Mouse (Mus musculus) liver, embryonic 11.5 days (tissue): ENCODE measurements around the gene Thbs2. TPM values are rescaled to one million over a fixed set of nuclear protein-coding genes. Genes with fewer than 3 reads are reported as not detected.

Source experiments
- ATAC-seq: fragments of 200-750 bp; cut with Nextera tagmentation; replicated peaks from 2 replicates; pipeline ENCODE4 v1.8.0; 2017; ENCODE audit warnings: moderate number of reproducible peaks, mild to moderate bottlenecking, moderate TSS enrichment, moderate library complexity; ENCODE audit not compliant: low FRiP score
- DNase-seq: peaks from one replicate; pipeline ENCODE4 v3.0.0-alpha.2; 2017; ENCODE audit warnings: low spot score
- H3K27ac ChIP-seq: fragments of 300-500 bp; sonication (generic); 2 replicates; pipeline ENCODE4 v1.5.1; 2014; ENCODE audit warnings: mild to moderate bottlenecking, low read depth, low read length, control low read depth
- H3K27me3 ChIP-seq: fragments of 300-500 bp; sonication (generic); replicated peaks from 2 replicates; pipeline ENCODE4 v1.6.1; 2014; ENCODE audit warnings: low read length, mixed read lengths; ENCODE audit not compliant: control insufficient read depth, insufficient read depth
- H3K36me3 ChIP-seq: fragments of 300-500 bp; sonication (generic); 2 replicates; pipeline ENCODE4 v1.6.1; 2014; ENCODE audit warnings: mild to moderate bottlenecking, low read length, moderate library complexity, mixed read lengths; ENCODE audit not compliant: control insufficient read depth, insufficient read depth
- H3K4me1 ChIP-seq: fragments of 300-500 bp; sonication (generic); replicated peaks from 2 replicates; pipeline ENCODE4 v1.6.1; 2014; ENCODE audit warnings: low read length, mixed read lengths; ENCODE audit not compliant: control insufficient read depth, insufficient read depth
- H3K4me2 ChIP-seq: fragments of 300-500 bp; sonication (generic); 2 replicates; pipeline ENCODE4 v1.6.1; 2014; ENCODE audit warnings: mild to moderate bottlenecking, control low read depth, moderate library complexity
- H3K4me3 ChIP-seq: fragments of 300-500 bp; sonication (generic); 2 replicates; pipeline ENCODE4 v1.5.1; 2014; ENCODE audit warnings: low read depth, low read length, control low read depth
- H3K9ac ChIP-seq: fragments of 300-500 bp; sonication (generic); 2 replicates; pipeline ENCODE4 v1.6.1; 2014; ENCODE audit warnings: low read depth, low read length, control low read depth
- H3K9me3 ChIP-seq: fragments of 300-500 bp; sonication (generic); 2 replicates; pipeline ENCODE4 v1.6.1; 2016; ENCODE audit warnings: low read length, inconsistent platforms, mixed read lengths; ENCODE audit not compliant: control insufficient read depth
- WGBS: fragments of 180-500 bp; shearing (Covaris S2); extraction: QIAGEN DNeasy Blood & Tissue Kit; methylation state at CpG from one replicate; pipeline ENCODE4 v1.1.7; 2014; 5-methylcytosine and 5-hydroxymethylcytosine counted together
- polyA plus RNA-seq: library from polyadenylated mRNA; unstranded; fragments of >200 nt; fragmentation: Nextera tagmentation; extraction: Ambion mirVana; gene quantifications from 2 replicates; pipeline ENCODE4 v1.2.1, GENCODE M21; 2014

Thbs2 gene
- polyA plus RNA-seq, 1 experiment from 2014 or later: 1.0 TPM

DNA sequence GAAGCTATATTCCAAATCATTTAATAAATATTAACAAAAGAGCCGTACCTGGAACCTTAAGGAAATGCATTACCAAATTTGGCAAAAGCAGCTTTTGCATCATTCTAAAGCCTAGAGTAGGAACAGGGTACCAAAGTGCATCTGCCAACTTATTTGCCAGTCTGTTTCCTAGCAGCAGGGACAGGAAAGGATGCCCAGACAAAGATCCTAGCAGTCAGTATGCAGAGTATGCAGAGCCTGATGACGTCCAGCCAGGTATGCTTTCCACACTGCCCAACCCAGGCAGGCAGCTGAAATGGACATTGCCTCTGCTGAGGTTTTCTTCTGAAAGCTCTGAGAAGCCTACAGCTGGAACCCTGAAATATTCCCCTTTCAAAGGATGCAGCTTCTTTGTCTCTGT is 27.6 kb downstream of the Thbs2 start:
- Histone ChIP-seq H3K36me3 (no peaks in the 10 kb centered on the region), H3K9ac (no peak overlapping the region), H3K4me2 (no peak overlapping the region), H3K4me1 (no peaks in the 10 kb centered on the region), H3K27ac (no peak overlapping the region), H3K4me3 (no peak overlapping the region), H3K27me3 (no peaks in the 10 kb centered on the region; the same call in 1 of the 2 replicates), H3K9me3 (no peaks in the 10 kb centered on the region)
- 70% methylated on average over 2 of the region's 2 CpGs for WGBS
- ATAC-seq: no peak
- DNase-seq: no peak

DNA sequence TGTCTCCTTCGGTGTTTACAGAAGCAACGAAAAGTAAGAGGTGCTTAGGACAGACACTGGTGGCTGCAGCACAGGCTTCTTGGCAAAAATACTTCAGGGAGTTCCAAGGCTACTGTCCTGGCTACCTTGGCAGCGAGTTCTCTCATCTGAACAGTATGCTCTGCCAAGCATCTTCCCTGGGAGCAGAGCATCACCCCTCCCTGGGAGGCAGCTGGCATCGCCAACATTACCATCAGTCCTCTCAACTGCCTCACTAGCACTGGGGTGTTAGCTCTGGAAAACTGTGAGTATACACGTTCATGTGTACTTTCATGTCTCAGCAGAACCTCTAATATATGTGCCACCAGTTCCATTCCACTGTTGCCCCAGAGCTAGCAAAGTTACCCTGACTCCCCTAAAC is 30.7 kb downstream of the Thbs2 start:
- no peak for DNase-seq
- no peak overlapping the region for H3K27ac ChIP-seq
- no peak overlapping the region for H3K4me2 ChIP-seq
- no peaks in the 10 kb centered on the region for H3K4me1 ChIP-seq
- H3K9me3 ChIP-seq: no peaks in the 10 kb centered on the region
- no peaks in the 10 kb centered on the region for H3K36me3 ChIP-seq
- no peak for ATAC-seq
- no peak overlapping the region for H3K9ac ChIP-seq
- 79% methylated on average over 5 of the region's 5 CpGs for WGBS
- H3K27me3 ChIP-seq: no peaks in the 10 kb centered on the region
- no peak overlapping the region for H3K4me3 ChIP-seq

DNA sequence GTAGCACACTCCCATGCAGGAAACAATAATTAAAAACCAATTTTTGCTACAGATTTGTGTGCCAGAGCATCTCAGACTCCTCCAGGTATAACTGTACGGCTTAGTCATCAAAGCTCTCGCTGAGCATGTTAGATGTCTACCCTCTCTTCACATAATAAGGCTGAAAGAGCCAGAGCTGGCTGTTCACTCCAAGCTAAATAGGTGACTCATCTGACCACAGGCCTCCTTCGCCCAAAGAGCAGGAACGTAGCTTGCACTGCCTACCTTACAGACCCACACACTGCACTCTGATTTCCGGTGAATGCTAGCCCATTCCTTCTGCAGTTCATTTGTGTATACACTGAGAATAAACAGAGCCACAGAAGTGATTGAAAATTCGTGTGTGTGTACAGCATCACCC is 31.6 kb downstream of the Thbs2 start:
- no peak overlapping the region for H3K4me2 ChIP-seq
- no peak for ATAC-seq
- no peak overlapping the region for H3K4me3 ChIP-seq
- DNase-seq: no peak
- H3K9ac ChIP-seq: no peak overlapping the region
- H3K4me1 ChIP-seq: no peaks in the 10 kb centered on the region
- no peaks in the 10 kb centered on the region for H3K27me3 ChIP-seq
- H3K9me3 ChIP-seq: no peaks in the 10 kb centered on the region
- H3K36me3 ChIP-seq: no peaks in the 10 kb centered on the region
- 76% methylated on average over 6 of the region's 6 CpGs for WGBS
- no peak overlapping the region for H3K27ac ChIP-seq

DNA sequence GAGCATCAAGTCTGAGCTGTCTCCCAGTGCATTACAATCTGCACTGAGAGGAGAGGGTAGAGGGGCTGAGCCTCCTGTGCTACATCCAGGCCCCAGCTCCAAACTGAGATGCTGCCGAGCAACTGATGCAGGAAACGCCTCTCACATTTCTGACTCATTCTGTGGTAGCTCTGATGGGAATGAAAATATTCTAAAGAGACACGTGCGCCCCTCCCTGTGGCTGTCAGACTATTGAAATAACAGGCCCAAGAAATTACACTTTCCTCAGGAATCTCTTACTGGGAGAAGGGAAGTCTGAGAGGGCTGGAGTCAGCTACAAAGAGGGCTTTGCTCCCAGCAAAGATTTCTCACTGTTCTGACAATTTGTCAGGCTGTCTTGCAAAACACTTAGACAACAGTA is 34.3 kb downstream of the Thbs2 start:
- Histone ChIP-seq H3K9ac (no peak overlapping the region), H3K27ac (no peak overlapping the region), H3K27me3 (no peaks in the 10 kb centered on the region), H3K9me3 (no peaks in the 10 kb centered on the region), H3K4me1 (no peaks in the 10 kb centered on the region), H3K4me2 (no peak overlapping the region), H3K4me3 (no peak overlapping the region), H3K36me3 (no peaks in the 10 kb centered on the region)
- ATAC-seq (no peak), DNase-seq (no peak)
- 71% methylated on average over 4 of the region's 4 CpGs for WGBS

DNA sequence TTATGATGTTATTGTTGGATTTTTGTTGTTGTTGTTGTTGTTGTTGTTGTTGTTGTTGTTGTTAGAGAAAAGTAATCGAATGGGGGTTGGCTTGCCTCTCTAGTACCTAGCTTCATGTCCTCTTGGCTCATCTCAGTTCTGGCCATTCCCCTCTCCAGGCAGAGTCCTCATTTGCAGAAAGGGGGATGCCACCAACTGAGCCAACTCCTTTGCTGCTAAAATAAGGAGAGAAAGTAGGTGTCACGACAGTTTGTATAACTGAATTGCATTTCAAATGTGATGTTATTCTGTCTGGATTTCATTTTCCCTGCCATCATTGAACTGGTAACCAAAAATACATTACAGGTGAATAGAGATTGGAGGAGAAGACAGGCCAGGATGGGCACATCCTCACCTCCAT is 35.9 kb downstream of the Thbs2 start:
- 73% methylated on average over 2 of the region's 2 CpGs for WGBS
- H3K4me3 ChIP-seq: no peak overlapping the region
- ATAC-seq: no peak

DNA sequence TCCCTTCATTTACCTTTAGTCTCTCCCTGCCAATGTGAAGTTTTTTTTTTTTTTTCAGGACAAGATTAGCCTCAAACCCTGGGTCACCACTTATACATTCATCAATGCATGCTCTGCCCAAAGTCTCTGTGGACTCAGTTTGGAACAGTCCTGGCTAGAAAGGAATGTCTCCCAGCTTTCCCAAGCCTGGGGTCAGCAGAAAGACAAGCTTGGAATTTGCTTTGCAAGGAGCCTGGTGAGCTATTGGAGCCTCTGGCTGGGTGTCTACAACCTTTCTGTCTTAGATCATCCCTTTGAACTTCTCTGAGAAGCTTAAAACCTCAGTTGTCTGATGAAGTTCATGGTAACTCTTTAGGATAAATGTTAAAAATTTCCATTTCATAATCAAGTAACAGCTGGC is 36.9 kb downstream of the Thbs2 start:
- DNase-seq (no peak), ATAC-seq (no peak)
- H3K27me3 ChIP-seq: no peaks in the 10 kb centered on the region

More for the DNA sequence above, 35.9 kb downstream of the Thbs2 start:
- DNase-seq: no peak
- H3K4me2 ChIP-seq: no peak overlapping the region
- no peaks in the 10 kb centered on the region for H3K4me1 ChIP-seq
- H3K9ac ChIP-seq: no peak overlapping the region
- no peaks in the 10 kb centered on the region for H3K36me3 ChIP-seq
- H3K27me3 ChIP-seq: no peaks in the 10 kb centered on the region
- no peak overlapping the region for H3K27ac ChIP-seq
- H3K9me3 ChIP-seq: no peaks in the 10 kb centered on the region

DNA sequence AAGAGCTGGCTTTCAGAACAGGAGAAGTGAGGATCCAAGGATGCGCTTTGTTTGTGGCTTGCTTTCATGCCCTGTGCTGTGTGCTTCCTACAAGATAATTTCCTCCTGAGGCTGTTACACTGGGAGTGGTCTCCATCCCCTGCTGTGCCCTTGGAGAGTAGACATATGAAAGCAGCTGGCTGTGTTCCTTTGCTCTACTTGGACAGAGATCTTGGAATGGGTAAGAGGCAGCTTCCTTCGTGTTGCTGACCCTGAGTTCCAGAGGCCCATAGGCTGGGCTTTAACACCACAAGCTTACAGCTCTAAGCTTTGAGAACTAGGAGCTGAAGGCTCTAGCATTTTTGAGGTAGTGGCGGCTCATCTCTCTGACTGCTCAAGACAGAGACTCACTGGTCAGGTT is 39.1 kb downstream of the Thbs2 start:
- ATAC-seq (no peak), DNase-seq (no peak)
- H3K4me3 ChIP-seq: no peak overlapping the region

More for the DNA sequence above, 36.9 kb downstream of the Thbs2 start:
- Histone ChIP-seq H3K4me3 (no peak overlapping the region), H3K9ac (no peak overlapping the region), H3K4me1 (no peaks in the 10 kb centered on the region), H3K36me3 (no peaks in the 10 kb centered on the region), H3K4me2 (no peak overlapping the region), H3K27ac (no peak overlapping the region), H3K9me3 (no peaks in the 10 kb centered on the region)

DNA sequence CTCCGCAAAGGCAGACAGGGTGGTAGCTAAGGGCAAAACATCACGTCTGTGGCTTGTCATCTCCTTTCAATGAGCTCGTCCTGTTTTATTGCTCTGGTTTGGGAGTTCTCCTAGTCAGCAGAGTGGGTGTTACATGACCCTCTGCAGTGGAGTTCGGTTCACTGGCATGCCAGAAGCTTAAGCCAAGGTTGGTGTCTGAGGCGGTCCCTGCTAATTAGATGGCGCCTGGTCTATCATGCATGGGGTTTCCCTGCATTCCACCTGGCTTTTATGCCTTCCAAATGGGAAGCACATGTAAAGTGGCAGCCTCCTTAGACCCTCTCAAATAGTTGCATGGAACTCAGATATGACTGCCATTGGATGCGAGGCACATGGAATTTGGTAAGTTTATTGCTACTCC is 42.0 kb downstream of the Thbs2 start:
- Histone ChIP-seq H3K9ac (no peak overlapping the region), H3K4me3 (no peak overlapping the region), H3K4me1 (no peaks in the 10 kb centered on the region), H3K27ac (no peak overlapping the region), H3K4me2 (no peak overlapping the region), H3K36me3 (no peaks in the 10 kb centered on the region), H3K27me3 (no peaks in the 10 kb centered on the region), H3K9me3 (no peaks in the 10 kb centered on the region)
- DNase-seq (no peak), ATAC-seq (no peak)
- WGBS: 77% methylated on average over 7 of the region's 7 CpGs

More for the DNA sequence above, 39.1 kb downstream of the Thbs2 start:
- Histone ChIP-seq H3K4me2 (no peak overlapping the region), H3K36me3 (no peaks in the 10 kb centered on the region), H3K4me1 (no peaks in the 10 kb centered on the region), H3K9ac (no peak overlapping the region), H3K27me3 (no peaks in the 10 kb centered on the region), H3K27ac (no peak overlapping the region), H3K9me3 (no peaks in the 10 kb centered on the region)
- WGBS: 75% methylated on average over 3 of the region's 3 CpGs

DNA sequence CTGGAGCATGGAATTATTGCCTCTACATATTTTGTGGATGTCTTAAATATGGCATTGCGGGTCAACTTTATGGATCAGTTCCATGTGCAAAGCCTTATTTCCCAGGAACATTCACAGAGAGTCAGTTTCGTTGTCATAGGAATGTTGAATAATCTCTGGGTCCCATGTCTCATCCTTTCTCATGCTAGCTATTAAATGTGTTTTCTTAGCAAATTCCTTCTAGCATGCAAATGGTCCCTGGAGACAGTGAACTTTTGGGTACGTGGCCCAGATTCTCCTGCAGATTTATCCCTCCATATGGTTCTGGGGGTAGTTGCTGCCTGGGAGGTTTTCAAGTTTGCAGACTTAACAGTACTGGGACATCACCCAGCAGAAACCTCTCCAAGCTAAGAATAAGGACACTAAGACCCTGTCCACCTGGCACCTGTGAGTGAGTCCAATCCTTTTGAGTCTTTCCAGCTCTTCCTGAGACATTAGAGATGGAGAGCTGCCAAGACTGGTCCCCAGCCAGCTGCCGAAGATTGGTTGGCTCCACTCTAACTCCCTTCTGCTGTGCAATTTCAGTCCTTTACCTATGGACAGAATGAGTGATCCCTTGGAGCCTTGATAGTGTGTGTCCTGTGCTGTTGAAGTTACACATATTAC is 45.9 kb downstream of the Thbs2 start:
- H3K36me3 ChIP-seq: no peaks in the 10 kb centered on the region
- no peak overlapping the region for H3K9ac ChIP-seq
- H3K9me3 ChIP-seq: no peaks in the 10 kb centered on the region
- H3K4me3 ChIP-seq: no peak overlapping the region
- WGBS: 80% methylated on average over 4 of the region's 4 CpGs
- DNase-seq: no peak
- no peaks in the 10 kb centered on the region for H3K27me3 ChIP-seq
- no peak overlapping the region for H3K4me2 ChIP-seq
- H3K27ac ChIP-seq: no peak overlapping the region
- ATAC-seq: no peak
- H3K4me1 ChIP-seq: no peaks in the 10 kb centered on the region
